ENCODE assay signal across 9 mouse cellular contexts in the genomic region with DNA sequence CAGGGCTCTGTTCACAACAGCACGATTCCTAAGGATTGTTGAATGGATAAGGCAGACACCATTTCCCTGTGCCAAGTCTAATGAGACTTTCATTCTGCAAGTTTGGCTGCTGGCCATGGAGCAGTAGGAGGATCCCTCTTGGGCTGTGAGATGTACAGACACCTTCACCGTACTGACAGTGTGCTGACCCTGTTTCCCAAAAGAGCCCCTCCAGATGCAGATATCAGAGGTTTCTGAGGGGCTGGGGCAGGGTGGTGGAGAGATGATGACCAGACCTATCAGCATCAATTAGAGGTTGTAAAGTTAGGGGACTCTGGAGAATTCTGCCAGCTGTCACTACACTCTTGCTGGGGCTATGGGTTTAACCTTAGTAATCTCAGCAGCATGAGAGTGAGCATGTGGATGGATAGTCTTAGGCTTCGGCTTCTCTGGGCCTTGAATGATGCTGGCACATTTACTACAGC.
DNase-seq lines count a peak whose midpoint lies in the region; ATAC-seq lines count a peak whose summit lies in the region.
"Had no signal": no experiment of that assay in that cellular context is flagged by ENCODE, and none has a peak within 500 bp of the region (broad histone marks: within the 10 kb centered on the region; RNA-seq: fewer than 3 reads in every experiment).

No protein-coding gene starts in this region.

- H3K4me3 ChIP-seq in kidney, embryonic 16.5 days (ENCODE audit: low read length) = no peak overlapping the region
- H3K4me3 ChIP-seq in hindbrain, embryonic 14.5 days (replicated peaks; ENCODE audit: low read length) = no peak overlapping the region
- H3K4me3 ChIP-seq in stomach, embryonic 14.5 days (ENCODE audit: low read depth, low read length) = no peak overlapping the region

- H3K36me3 ChIP-seq in kidney, embryonic 16.5 days (ENCODE audit: insufficient read depth, low read length) = no peaks in the 10 kb centered on the region
- H3K36me3 ChIP-seq in hindbrain, embryonic 14.5 days (replicated peaks; ENCODE audit: control insufficient read depth, insufficient read depth) = no peaks in the 10 kb centered on the region
- H3K36me3 ChIP-seq in stomach, embryonic 14.5 days (ENCODE audit: control insufficient read depth, insufficient read depth, low read length) = no peaks in the 10 kb centered on the region

- no peak overlapping the region for H3K27ac ChIP-seq in kidney, embryonic 16.5 days (ENCODE audit: low read length)
- H3K27ac ChIP-seq in hindbrain, embryonic 14.5 days = peak overlapping the region; percentile 67; the same call in 1 of the 2 replicates
- no peak overlapping the region for H3K27ac ChIP-seq in stomach, embryonic 14.5 days (ENCODE audit: low read length)
- H3K27ac ChIP-seq: macrophage had no signal

- ATAC-seq in kidney, embryonic 16.5 days (ENCODE audit: low FRiP score, low TSS enrichment) = no peak
- ATAC-seq in hindbrain, embryonic 14.5 days (ENCODE audit: low FRiP score) = peak; percentile 38
- peak; percentile 28; the same call in 1 of the 2 replicates for ATAC-seq in stomach, embryonic 14.5 days (ENCODE audit: insufficient number of reproducible peaks, insufficient read depth, low FRiP score, low read depth)
- no peak for ATAC-seq in erythroblast, adult 5-6 weeks (replicated peaks; ENCODE audit: low FRiP score, poor library complexity, severe bottlenecking)

- WGBS in kidney, embryonic 16.5 days = 59% methylated on average over 3 of the region's 3 CpGs
- 49% methylated on average over 3 of the region's 3 CpGs for WGBS in hindbrain, embryonic 14.5 days
- 51% methylated on average over 3 of the region's 3 CpGs for WGBS in stomach, embryonic 14.5 days

- H3K27me3 ChIP-seq in kidney, embryonic 16.5 days (ENCODE audit: insufficient read depth, low read length) = no peaks in the 10 kb centered on the region
- no peaks in the 10 kb centered on the region for H3K27me3 ChIP-seq in hindbrain, embryonic 14.5 days (ENCODE audit: control insufficient read depth, insufficient read depth, low read length)
- no peaks in the 10 kb centered on the region for H3K27me3 ChIP-seq in stomach, embryonic 14.5 days (ENCODE audit: control insufficient read depth, insufficient read depth, low read length)

- H3K9me3 ChIP-seq in kidney, embryonic 16.5 days (ENCODE audit: low read length) = no peaks in the 10 kb centered on the region
- H3K9me3 ChIP-seq in hindbrain, embryonic 14.5 days (ENCODE audit: control insufficient read depth, low read length) = no peaks in the 10 kb centered on the region
- no peaks in the 10 kb centered on the region for H3K9me3 ChIP-seq in stomach, embryonic 14.5 days (ENCODE audit: control insufficient read depth, low read depth, low read length)

- H3K4me1 ChIP-seq in kidney, embryonic 16.5 days (ENCODE audit: insufficient read depth, low read length) = no peaks in the 10 kb centered on the region
- H3K4me1 ChIP-seq in hindbrain, embryonic 14.5 days (replicated peaks; ENCODE audit: control insufficient read depth, insufficient read depth, low read length) = peaks cover 20% of the 10 kb centered on the region
- H3K4me1 ChIP-seq in stomach, embryonic 14.5 days (ENCODE audit: control insufficient read depth, insufficient read depth, low read length) = no peaks in the 10 kb centered on the region

- DNase-seq in kidney, postnatal 10 days = peak; percentile 15
- DNase-seq in cerebellum, adult 9-10 months = peak; percentile 67
- DNase-seq in hindbrain, embryonic 14.5 days (ENCODE audit: low spot score) = no peak
- peak; percentile 58 for DNase-seq in lung, postnatal 10 days
- DNase-seq in thymus, postnatal 4 days = no peak

- H3K9ac ChIP-seq in kidney, embryonic 16.5 days (replicated peaks; ENCODE audit: low read length) = no peak overlapping the region
- no peak overlapping the region for H3K9ac ChIP-seq in hindbrain, embryonic 14.5 days
- H3K9ac ChIP-seq in stomach, embryonic 14.5 days (replicated peaks; ENCODE audit: low read depth, low read length) = no peak overlapping the region

- no peak overlapping the region for H3K4me2 ChIP-seq in kidney, embryonic 16.5 days (replicated peaks; ENCODE audit: low read depth, low read length)
- H3K4me2 ChIP-seq in hindbrain, embryonic 14.5 days (replicated peaks) = no peak overlapping the region
- no peak overlapping the region for H3K4me2 ChIP-seq in stomach, embryonic 14.5 days (replicated peaks; ENCODE audit: low read depth, low read length)

Comparison
In these comparisons a context has a peak if more than half of its experiments do, and no peak if none do; other contexts are left out.
1. DNase-seq: peak in kidney, postnatal 10 days (single experiment), cerebellum, adult 9-10 months (single experiment) and lung, postnatal 10 days (single experiment); none in hindbrain, embryonic 14.5 days (single experiment) and thymus, postnatal 4 days (single experiment).
2. ATAC-seq: peak in hindbrain, embryonic 14.5 days (single experiment) and stomach, embryonic 14.5 days (single experiment); none in kidney, embryonic 16.5 days (single experiment) and erythroblast, adult 5-6 weeks (single experiment).